Mouse (Mus musculus) E14TG2a.4 (cell line): ENCODE results near the gene Tm4sf5.

ENCODE experiments used
- CTCF ChIP-seq: conservative IDR thresholded peaks from 2 replicates; pipeline ENCODE4 v1.5.1; 2014; ENCODE audit warnings: low read length
- NANOG ChIP-seq: IDR thresholded peaks from 2 replicates; pipeline ENCODE4 v1.6.1; 2014; ENCODE audit warnings: borderline replicate concordance, low read length, mixed read lengths
- POU5F1 ChIP-seq: IDR thresholded peaks from 2 replicates; pipeline ENCODE4 v1.6.1; 2014; ENCODE audit warnings: low read length, borderline replicate concordance

- TF ChIP-seq CTCF: no peak
- TF ChIP-seq NANOG: no peak
- no peak for TF ChIP-seq POU5F1
Measured at GRCm38 (mm10) chr11:70518436-70518835, 13.4 kb downstream of the Tm4sf5 start.
